Mouse (Mus musculus) ES-E14 (cell line): ENCODE results near the gene Akr1c13. TPM values are rescaled to one million over a fixed set of nuclear protein-coding genes. Genes with fewer than 3 reads are reported as not detected.

ENCODE experiments used
- DNase-seq: peaks from one replicate; pipeline ENCODE4 v3.0.0-alpha.2; 2013; ENCODE audit warnings: low read depth, low spot score
- H3K27ac ChIP-seq: 2 replicates; pipeline ENCODE4 v1.5.1; 2012; ENCODE audit warnings: low read depth, mild to moderate bottlenecking, low read length, moderate library complexity, mixed read lengths; ENCODE audit not compliant: poor library complexity, insufficient read depth, severe bottlenecking
- H3K36me3 ChIP-seq: 2 replicates; pipeline ENCODE4 v1.6.1; 2012; ENCODE audit warnings: mild to moderate bottlenecking, low read length, moderate library complexity, mixed read lengths; ENCODE audit not compliant: control insufficient read depth, poor library complexity, insufficient read depth, severe bottlenecking
- H3K4me1 ChIP-seq, 2 experiments: fragments of 150-350 bp in 1 of 2; sonication (generic) in 1 of 2; 2 replicates each; pipeline ENCODE4 v1.6.1; 2012; ENCODE audit warnings: low read length in 2 of 2, mild to moderate bottlenecking in 1 of 2, mixed read lengths in 1 of 2; ENCODE audit not compliant: control insufficient read depth in 2 of 2, insufficient read depth in 2 of 2, poor library complexity in 1 of 2
- H3K4me3 ChIP-seq, 2 experiments: fragments of 150-350 bp in 1 of 2; sonication (generic) in 1 of 2; 2 replicates each; pipeline ENCODE4 v1.5.1; 2012; ENCODE audit warnings: low read length in 2 of 2, low read depth in 1 of 2, mild to moderate bottlenecking in 1 of 2, mixed read lengths in 1 of 2; ENCODE audit not compliant: insufficient read depth in 1 of 2, poor library complexity in 1 of 2, severe bottlenecking in 1 of 2
- H3K9ac ChIP-seq: 2 replicates; pipeline ENCODE4 v1.6.1; 2012; ENCODE audit warnings: low read depth, mild to moderate bottlenecking, low read length, mixed read lengths; ENCODE audit not compliant: poor library complexity, insufficient read depth, severe bottlenecking
- H3K9me3 ChIP-seq: fragments of 150-350 bp; sonication (generic); 2 replicates; pipeline ENCODE4 v1.6.1; 2012; ENCODE audit warnings: low read depth, mild to moderate bottlenecking, low read length; ENCODE audit not compliant: control insufficient read depth, insufficient read depth
- CHD2 ChIP-seq: IDR thresholded peaks from 2 replicates; pipeline ENCODE4 v1.6.1; 2014; ENCODE audit warnings: mild to moderate bottlenecking, low read depth, low read length, inconsistent platforms
- HCFC1 ChIP-seq: IDR thresholded peaks from 2 replicates; pipeline ENCODE4 v1.6.1; 2012; ENCODE audit warnings: low read length, inconsistent platforms, borderline replicate concordance; ENCODE audit not compliant: insufficient read depth
- MAFK ChIP-seq: IDR thresholded peaks from 2 replicates; pipeline ENCODE4 v1.6.1; 2014; ENCODE audit warnings: mild to moderate bottlenecking, low read depth, low read length, inconsistent platforms; ENCODE audit not compliant: insufficient read depth
- ZC3H11A ChIP-seq: IDR thresholded peaks from 2 replicates; pipeline ENCODE4 v1.6.1; 2012; ENCODE audit warnings: low read depth, mild to moderate bottlenecking, inconsistent platforms, low read length, borderline replicate concordance
- ZNF384 ChIP-seq: IDR thresholded peaks from 2 replicates; pipeline ENCODE4 v1.6.1; 2012; ENCODE audit warnings: low read depth, low read length, inconsistent platforms
- in situ Hi-C, 2 experiments: fragments of 600-800 bp; cut with MboI; formaldehyde crosslinking; loops; one replicate each; pipeline ENCODE4 v1.15.1; 2025; ENCODE audit warnings: low sequenced_read_pairs in 2 of 2, inconsistent platforms in 1 of 2; ENCODE audit not compliant: unreplicated experiment in 2 of 2
- total RNA-seq: library from RNA; depleted of rRNA; stranded (reverse); fragments of 300-350 nt; gene quantifications from 2 replicates; pipeline ENCODE4 v1.2.3, GENCODE M21; 2012; rRNA removed

Akr1c13 gene
- total RNA-seq, result 0.74 and 2.2 TPM in 2 replicates

GRCm38 (mm10) chr13:4190904-4191303, at the start of gene Akr1c13:
Gene Akr1c13 (plus strand): TSS chr13:4191150.
- in situ Hi-C loops, result no loop called here
- Histone ChIP-seq H3K4me1 (no peaks in the 10 kb centered on the region), H3K4me3 (no peak within 1 kb of the TSS), H3K9ac (no peak within 1 kb of the TSS), H3K9me3 (no peaks in the 10 kb centered on the region), H3K36me3 (no peaks in the 10 kb centered on the region), H3K27ac (no peak within 1 kb of the TSS)
- DNase-seq, result no peak
- TF ChIP-seq ZC3H11A (no peak), MAFK (no peak), ZNF384 (no peak), CHD2 (no peak), HCFC1 (no peak)

- TF ChIP-seq ZNF384, result no peak
- TF ChIP-seq MAFK, result no peak
- TF ChIP-seq HCFC1, result no peak
- TF ChIP-seq ZC3H11A, result no peak
- TF ChIP-seq CHD2, result no peak
- no peaks in the 10 kb centered on the region for H3K4me1 ChIP-seq
- H3K9me3 ChIP-seq, result no peaks in the 10 kb centered on the region
- no peak overlapping the region for H3K27ac ChIP-seq
- in situ Hi-C loops, result no loop called here
- no peak for DNase-seq
- no peak overlapping the region for H3K4me3 ChIP-seq
- H3K9ac ChIP-seq, result no peak overlapping the region
- no peaks in the 10 kb centered on the region for H3K36me3 ChIP-seq
Observed at GRCm38 (mm10) chr13:4144261-4144660, 46.7 kb upstream of the Akr1c13 start.

- Histone ChIP-seq H3K36me3 (no peaks in the 10 kb centered on the region; the same call in 1 of the 2 replicates), H3K9ac (no peak within 1 kb of the TSS), H3K27ac (no peak within 1 kb of the TSS), H3K4me3 (no peak within 1 kb of the TSS), H3K9me3 (no peaks in the 10 kb centered on the region), H3K4me1 (no peaks in the 10 kb centered on the region)
- in situ Hi-C loops, result no loop called here
- no peak for DNase-seq
- TF ChIP-seq CHD2, result no peak
- TF ChIP-seq ZC3H11A, result no peak
- no peak for TF ChIP-seq ZNF384
- TF ChIP-seq HCFC1, result no peak
- no peak for TF ChIP-seq MAFK
Observed at GRCm38 (mm10) chr13:4150518-4150917, 40.4 kb upstream of the Akr1c13 start, which contains the start of gene Akr1c18. Gene Akr1c18 (minus strand): TSS chr13:4150654.

- Histone ChIP-seq H3K4me3 (no peak overlapping the region), H3K9ac (no peak overlapping the region), H3K36me3 (peaks cover 2% of the 10 kb centered on the region; the same call in 1 of the 2 replicates), H3K27ac (no peak overlapping the region), H3K4me1 (no peaks in the 10 kb centered on the region), H3K9me3 (no peaks in the 10 kb centered on the region)
- in situ Hi-C loops, result no loop called here
- TF ChIP-seq ZNF384, result no peak
- no peak for TF ChIP-seq ZC3H11A
- no peak for TF ChIP-seq MAFK
- no peak for TF ChIP-seq CHD2
- no peak for TF ChIP-seq HCFC1
- no peak for DNase-seq
Observed at GRCm38 (mm10) chr13:4152908-4153307, 38.0 kb upstream of the Akr1c13 start.

- DNase-seq, result no peak
- H3K4me3 ChIP-seq, result no peak overlapping the region
- in situ Hi-C loops, result no loop called here
- no peak overlapping the region for H3K27ac ChIP-seq
- no peak overlapping the region for H3K9ac ChIP-seq
- no peaks in the 10 kb centered on the region for H3K9me3 ChIP-seq
- peaks cover 2% of the 10 kb centered on the region; the same call in 1 of the 2 replicates for H3K36me3 ChIP-seq
- H3K4me1 ChIP-seq, result no peaks in the 10 kb centered on the region
- TF ChIP-seq MAFK (no peak), CHD2 (no peak), HCFC1 (no peak), ZNF384 (no peak), ZC3H11A (no peak)
Observed at GRCm38 (mm10) chr13:4153593-4153992, 37.4 kb upstream of the Akr1c13 start.
